Mouse (Mus musculus) forebrain, embryonic 15.5 days (tissue): ENCODE data around the gene Atp13a2. TPM values are rescaled to one million over a fixed set of nuclear protein-coding genes. Genes with fewer than 3 reads are reported as not detected.
A peak's percentile ranks its signal among the peaks of the same experiment; 100 is the strongest.

Experiments used
- ATAC-seq: fragments of 200-750 bp; cut with Nextera tagmentation; replicated peaks from 2 replicates; pipeline ENCODE4 v1.8.0; 2017; ENCODE audit warnings: mild to moderate bottlenecking, moderate TSS enrichment, moderate library complexity
- H3K27ac ChIP-seq: fragments of 300-500 bp; sonication (generic); replicated peaks from 2 replicates; pipeline ENCODE4 v1.5.1; 2015; ENCODE audit warnings: mild to moderate bottlenecking, inconsistent platforms
- H3K27me3 ChIP-seq: fragments of 300-500 bp; sonication (generic); 2 replicates; pipeline ENCODE4 v1.6.1; 2015; ENCODE audit warnings: inconsistent platforms
- H3K36me3 ChIP-seq: fragments of 300-500 bp; sonication (generic); 2 replicates; pipeline ENCODE4 v1.6.1; 2015; ENCODE audit warnings: mild to moderate bottlenecking, inconsistent platforms
- H3K4me1 ChIP-seq: fragments of 300-500 bp; sonication (generic); 2 replicates; pipeline ENCODE4 v1.6.1; 2015; ENCODE audit warnings: inconsistent platforms
- H3K4me2 ChIP-seq: fragments of 300-500 bp; sonication (generic); replicated peaks from 2 replicates; pipeline ENCODE4 v1.6.1; 2015; ENCODE audit warnings: mild to moderate bottlenecking, inconsistent platforms
- H3K4me3 ChIP-seq: fragments of 300-500 bp; sonication (generic); 2 replicates; pipeline ENCODE4 v1.5.1; 2015; ENCODE audit warnings: mild to moderate bottlenecking, inconsistent platforms
- H3K9ac ChIP-seq: fragments of 300-500 bp; sonication (generic); replicated peaks from 2 replicates; pipeline ENCODE4 v1.6.1; 2015; ENCODE audit warnings: mild to moderate bottlenecking, inconsistent platforms
- H3K9me3 ChIP-seq: fragments of 300-500 bp; sonication (generic); 2 replicates; pipeline ENCODE4 v1.6.1; 2016; ENCODE audit warnings: inconsistent platforms
- WGBS: fragments of 180-500 bp; shearing (Covaris S2); methylation state at CpG from one replicate; pipeline ENCODE4 v1.1.7; 2015; ENCODE audit warnings: mixed read lengths; 5-methylcytosine and 5-hydroxymethylcytosine counted together
- polyA plus RNA-seq: library from polyadenylated mRNA; unstranded; fragments of >200 nt; fragmentation: Nextera tagmentation; extraction: Ambion mirVana; gene quantifications from 2 replicates; pipeline ENCODE4 v1.2.1, GENCODE M21; 2015

Gene Atp13a2
- polyA plus RNA-seq: 123 and 127 TPM in 2 replicates

DNA sequence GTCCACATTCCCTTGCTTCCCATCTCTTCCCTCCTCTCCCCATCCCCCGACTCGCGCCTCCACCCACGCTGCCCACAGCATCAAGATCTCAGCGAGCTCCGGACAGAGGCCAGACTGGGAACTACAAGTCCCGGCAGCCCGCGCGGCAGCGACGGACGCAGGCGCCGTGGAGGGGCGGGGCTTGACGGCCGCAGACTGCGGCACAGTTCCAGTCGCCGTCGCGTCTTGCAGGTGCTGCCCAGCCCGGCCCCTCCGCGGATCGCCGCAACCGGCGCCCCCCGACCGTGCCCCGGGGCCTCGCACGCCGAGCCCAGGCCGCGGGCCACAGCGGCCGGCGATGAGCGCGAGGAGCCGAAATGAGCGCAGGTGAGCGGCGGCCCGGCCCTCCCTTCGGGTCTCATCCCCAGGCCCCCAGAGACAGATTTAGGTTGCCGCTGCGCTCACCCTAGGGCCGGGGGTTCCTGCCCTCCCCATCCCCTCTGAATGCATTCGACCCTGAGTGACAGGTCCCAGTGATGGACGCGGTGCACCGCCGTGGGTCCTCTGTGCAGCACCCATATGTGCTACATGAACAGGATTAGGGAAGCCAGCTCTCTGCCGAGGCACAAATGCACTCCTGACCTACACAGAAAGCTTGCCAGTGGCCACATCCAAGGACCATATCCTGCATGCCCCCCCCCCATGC is at the start of gene Atp13a2:
Gene Atp13a2 (plus strand): TSS at position 163 of the 685 bp plus-strand sequence.
- Histone ChIP-seq H3K4me3 (peak within 1 kb of the TSS; percentile 98), H3K27me3 (no peaks in the 10 kb centered on the region), H3K36me3 (no peaks in the 10 kb centered on the region), H3K4me1 (peaks cover 40% of the 10 kb centered on the region), H3K4me2 (peak within 1 kb of the TSS; percentile 78), H3K9ac (peak within 1 kb of the TSS; percentile 100), H3K27ac (peak within 1 kb of the TSS; percentile 81), H3K9me3 (no peaks in the 10 kb centered on the region)
- peak; percentile 91 for ATAC-seq
- under 1% methylated on average over 58 of the region's 58 CpGs for WGBS

DNA sequence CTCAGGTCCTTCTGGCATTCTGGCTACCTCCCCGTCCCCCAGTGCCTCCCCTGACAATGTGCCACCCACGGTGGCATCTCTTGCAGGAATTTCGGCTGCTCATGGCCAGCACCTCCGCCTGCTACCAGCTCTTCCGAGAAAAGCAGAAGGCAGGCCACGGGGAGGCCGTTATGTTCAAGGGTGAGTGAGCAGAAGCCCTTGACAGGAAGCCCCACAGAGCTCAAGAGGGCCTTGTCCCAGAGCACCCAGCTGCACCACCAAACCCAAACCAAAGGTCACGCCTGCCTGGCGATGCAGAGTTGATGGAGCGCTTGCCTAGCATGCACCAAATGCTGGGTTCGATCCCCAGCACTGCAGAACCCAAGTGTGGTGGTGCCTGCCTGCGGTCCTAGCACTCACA is 42.3 kb upstream of the Atp13a2 start:
- Histone ChIP-seq H3K4me1 (no peaks in the 10 kb centered on the region), H3K27ac (no peak overlapping the region), H3K27me3 (no peaks in the 10 kb centered on the region), H3K36me3 (no peaks in the 10 kb centered on the region), H3K9ac (no peak overlapping the region), H3K9me3 (no peaks in the 10 kb centered on the region), H3K4me2 (no peak overlapping the region), H3K4me3 (no peak overlapping the region)
- ATAC-seq: no peak
- 84% methylated on average over 12 of the region's 12 CpGs for WGBS

DNA sequence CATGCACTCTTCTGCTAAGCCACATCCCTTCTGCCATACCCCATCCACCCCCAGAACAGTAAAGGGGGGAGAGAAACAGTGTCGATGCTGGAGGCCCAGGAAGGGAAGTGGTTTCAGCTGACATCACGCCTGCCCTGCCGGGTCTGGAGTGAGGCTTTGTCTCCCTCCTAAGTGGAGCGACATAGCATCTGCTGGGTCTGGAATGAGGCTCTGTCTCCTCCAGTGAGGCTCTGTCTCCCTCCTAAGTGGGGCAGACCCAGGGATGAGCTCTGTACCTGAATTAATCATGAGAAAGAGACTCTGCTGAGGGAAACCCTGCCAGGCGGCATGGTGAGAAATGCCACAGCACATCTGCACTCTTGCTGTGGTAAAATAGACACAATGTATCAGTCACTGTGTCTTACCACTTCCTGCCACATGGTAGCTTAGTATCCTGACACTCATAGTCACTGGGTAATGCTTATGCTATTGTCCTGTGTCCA is 41.7 kb upstream of the Atp13a2 start:
- Histone ChIP-seq H3K4me3 (no peak overlapping the region), H3K4me1 (no peaks in the 10 kb centered on the region), H3K27me3 (no peaks in the 10 kb centered on the region), H3K9me3 (no peaks in the 10 kb centered on the region), H3K9ac (no peak overlapping the region), H3K4me2 (no peak overlapping the region), H3K36me3 (no peaks in the 10 kb centered on the region), H3K27ac (no peak overlapping the region)
- 78% methylated on average over 5 of the region's 5 CpGs for WGBS
- no peak for ATAC-seq

DNA sequence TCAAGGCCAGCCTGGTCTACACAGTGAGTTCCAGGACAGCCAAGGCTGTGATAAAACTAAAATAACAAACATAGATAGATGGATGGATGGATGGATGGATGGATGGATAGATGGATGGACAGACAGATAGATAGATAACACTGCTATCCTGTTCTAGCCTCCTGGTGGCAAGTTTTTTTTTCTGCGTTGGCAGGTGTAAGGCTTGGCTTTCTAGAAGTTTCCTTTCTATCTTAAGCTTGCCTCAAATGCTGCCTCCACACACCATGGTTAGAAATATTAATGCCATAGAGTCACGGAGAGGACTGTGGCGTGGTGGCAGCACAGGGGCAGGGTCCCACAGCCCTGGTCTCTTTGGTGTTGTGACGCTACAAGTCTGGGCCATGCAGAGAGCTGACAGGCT is 41.1 kb upstream of the Atp13a2 start:
- H3K36me3 ChIP-seq: no peaks in the 10 kb centered on the region
- WGBS: 89% methylated on average over 4 of the region's 4 CpGs
- H3K4me3 ChIP-seq: no peak overlapping the region
- H3K9ac ChIP-seq: no peak overlapping the region
- H3K9me3 ChIP-seq: no peaks in the 10 kb centered on the region
- no peak overlapping the region for H3K27ac ChIP-seq
- no peak for ATAC-seq
- H3K4me2 ChIP-seq: no peak overlapping the region
- no peaks in the 10 kb centered on the region for H3K27me3 ChIP-seq
- H3K4me1 ChIP-seq: 0 out of 2 replicates have a peak, but pooled peaks cover under 1% of the 10 kb centered on the region

DNA sequence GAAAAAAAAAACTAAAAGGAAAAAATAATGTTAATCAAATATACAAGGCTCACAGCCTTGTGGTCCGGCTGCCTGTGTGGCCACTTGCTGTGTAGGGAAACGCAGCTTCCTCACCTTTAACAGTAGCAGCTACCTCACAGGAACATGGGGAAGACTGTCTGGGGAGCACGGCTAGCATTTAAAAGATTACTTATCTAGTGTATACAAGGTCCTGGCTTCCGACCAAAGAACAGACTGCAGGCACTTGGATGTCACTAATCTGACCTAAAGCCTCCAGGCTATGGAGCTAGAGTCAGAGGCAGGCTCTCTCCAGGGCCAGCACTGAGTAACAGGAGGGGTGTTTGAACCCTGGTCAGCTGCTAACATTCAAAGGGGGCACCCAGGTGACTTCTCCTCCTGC is 40.6 kb upstream of the Atp13a2 start:
- Histone ChIP-seq H3K4me2 (no peak overlapping the region), H3K9ac (no peak overlapping the region), H3K4me3 (no peak overlapping the region), H3K4me1 (0 out of 2 replicates have a peak, but pooled peaks cover 3% of the 10 kb centered on the region), H3K27ac (no peak overlapping the region), H3K27me3 (no peaks in the 10 kb centered on the region), H3K36me3 (no peaks in the 10 kb centered on the region), H3K9me3 (no peaks in the 10 kb centered on the region)
- no peak for ATAC-seq
- 82% methylated on average over 4 of the region's 4 CpGs for WGBS

DNA sequence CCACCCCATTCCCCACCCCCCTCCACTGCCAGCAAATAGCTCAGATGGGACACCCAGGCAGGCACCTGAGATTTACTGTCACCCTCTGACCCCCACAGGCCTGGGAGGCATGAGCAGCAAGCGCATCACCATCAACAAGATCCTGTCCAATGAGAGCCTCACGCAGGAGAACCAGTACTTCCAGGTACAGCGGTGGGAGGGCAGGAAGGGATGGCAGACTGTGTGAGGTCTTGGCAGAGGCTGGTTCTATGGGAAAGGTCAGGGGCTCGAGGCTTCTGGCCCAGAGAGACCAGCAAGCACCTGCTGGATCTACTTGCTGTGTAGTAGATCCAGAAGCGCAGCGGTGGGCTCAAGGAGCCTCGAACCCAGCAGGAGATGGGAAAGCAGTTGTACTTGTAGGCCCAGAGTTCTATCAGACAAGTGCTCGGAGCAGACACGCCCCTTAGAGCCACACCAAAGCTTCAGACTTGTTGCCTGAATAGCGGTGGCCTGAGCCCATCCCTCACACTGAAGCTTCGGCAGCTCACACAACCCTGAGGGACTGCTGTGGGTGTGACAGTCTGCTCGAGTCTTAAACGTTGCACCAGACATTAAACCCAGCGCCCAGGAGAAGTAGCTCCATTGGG is 40.0 kb upstream of the Atp13a2 start:
- Histone ChIP-seq H3K4me2 (no peak overlapping the region), H3K4me1 (0 out of 2 replicates have a peak, but pooled peaks cover 3% of the 10 kb centered on the region), H3K27me3 (no peaks in the 10 kb centered on the region), H3K9me3 (no peaks in the 10 kb centered on the region), H3K9ac (no peak overlapping the region), H3K27ac (no peak overlapping the region), H3K36me3 (no peaks in the 10 kb centered on the region), H3K4me3 (no peak overlapping the region)
- WGBS: 76% methylated on average over 14 of the region's 14 CpGs
- ATAC-seq: no peak

DNA sequence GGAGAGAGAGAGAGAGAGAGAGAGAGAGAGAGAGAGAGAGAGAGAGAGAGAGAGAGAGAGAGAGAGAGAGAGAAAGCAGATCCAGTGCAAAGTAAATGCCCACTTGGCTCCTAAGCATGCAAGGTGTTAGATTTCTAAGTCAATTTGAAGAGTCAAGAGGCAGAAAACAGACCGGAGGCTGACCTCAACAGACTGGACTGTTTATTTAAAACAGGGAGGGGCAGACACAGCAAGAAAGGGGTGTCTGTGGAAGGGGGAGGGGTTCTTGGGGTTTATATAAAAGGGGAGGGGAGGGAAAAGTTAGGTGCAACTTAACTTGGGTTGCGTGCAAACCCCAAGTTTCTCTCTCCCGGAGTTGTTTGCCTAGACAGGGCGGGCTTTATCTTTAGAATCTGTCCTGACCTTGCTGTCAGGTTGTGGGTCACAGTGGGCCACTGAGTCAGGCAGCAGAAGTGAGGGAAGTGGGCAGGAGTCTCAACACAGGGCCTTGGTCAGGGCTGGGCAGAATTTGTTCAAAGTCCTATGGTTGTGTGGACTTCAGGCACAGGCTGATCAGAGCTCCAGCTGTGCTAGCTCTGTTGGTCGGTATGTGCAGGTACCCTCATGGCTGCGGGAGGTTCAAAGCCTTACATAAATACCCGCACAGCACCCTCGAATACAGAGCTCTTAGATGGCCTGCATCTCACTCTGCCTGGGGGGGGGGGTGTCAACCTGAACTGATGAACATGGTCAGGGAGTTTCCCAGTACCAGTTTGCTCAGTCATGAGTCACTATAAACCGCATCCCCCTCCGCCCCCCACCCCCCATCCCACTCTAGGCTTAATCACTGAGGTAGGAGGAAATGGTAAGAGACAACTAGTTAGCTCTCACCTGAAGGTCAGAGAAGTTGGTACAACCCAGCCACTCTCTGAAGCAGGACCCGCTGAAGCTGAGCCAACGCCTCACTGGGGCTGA is 38.9 kb upstream of the Atp13a2 start:
- no peak overlapping the region for H3K9ac ChIP-seq
- 90% methylated on average over 12 of the region's 12 CpGs for WGBS
- ATAC-seq: no peak
- H3K27me3 ChIP-seq: no peaks in the 10 kb centered on the region
- H3K27ac ChIP-seq: no peak overlapping the region
- no peak overlapping the region for H3K4me2 ChIP-seq
- 0 out of 2 replicates have a peak, but pooled peaks cover 3% of the 10 kb centered on the region for H3K4me1 ChIP-seq
- H3K4me3 ChIP-seq: no peak overlapping the region
- no peaks in the 10 kb centered on the region for H3K9me3 ChIP-seq
- H3K36me3 ChIP-seq: no peaks in the 10 kb centered on the region

DNA sequence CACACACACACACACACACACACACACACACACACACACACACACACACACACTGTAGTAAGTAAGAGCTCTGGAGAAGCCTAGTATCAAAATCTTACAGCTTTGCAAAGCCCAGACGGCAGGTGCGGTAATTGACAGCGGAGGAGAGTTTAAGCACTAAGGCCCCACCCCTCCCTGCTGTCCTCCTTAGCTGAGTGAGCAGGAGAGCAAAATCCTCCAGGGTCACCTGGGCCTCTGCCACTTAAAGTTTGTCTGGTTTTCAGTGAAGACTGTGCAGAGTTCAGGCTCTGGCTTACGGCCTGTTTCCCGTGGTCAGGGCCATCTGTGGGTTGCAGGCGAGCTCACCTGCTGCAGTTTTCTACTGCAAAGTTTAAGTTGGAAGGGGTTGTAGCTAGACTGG is 38.2 kb upstream of the Atp13a2 start:
- WGBS: 88% methylated on average over 6 of the region's 6 CpGs
- no peaks in the 10 kb centered on the region for H3K27me3 ChIP-seq
- no peak overlapping the region for H3K9ac ChIP-seq
- no peak overlapping the region for H3K4me2 ChIP-seq
- no peak for ATAC-seq
- H3K9me3 ChIP-seq: no peaks in the 10 kb centered on the region
- no peak overlapping the region for H3K27ac ChIP-seq
- no peaks in the 10 kb centered on the region for H3K36me3 ChIP-seq
- no peak overlapping the region for H3K4me3 ChIP-seq
- H3K4me1 ChIP-seq: 0 out of 2 replicates have a peak, but pooled peaks cover 3% of the 10 kb centered on the region

DNA sequence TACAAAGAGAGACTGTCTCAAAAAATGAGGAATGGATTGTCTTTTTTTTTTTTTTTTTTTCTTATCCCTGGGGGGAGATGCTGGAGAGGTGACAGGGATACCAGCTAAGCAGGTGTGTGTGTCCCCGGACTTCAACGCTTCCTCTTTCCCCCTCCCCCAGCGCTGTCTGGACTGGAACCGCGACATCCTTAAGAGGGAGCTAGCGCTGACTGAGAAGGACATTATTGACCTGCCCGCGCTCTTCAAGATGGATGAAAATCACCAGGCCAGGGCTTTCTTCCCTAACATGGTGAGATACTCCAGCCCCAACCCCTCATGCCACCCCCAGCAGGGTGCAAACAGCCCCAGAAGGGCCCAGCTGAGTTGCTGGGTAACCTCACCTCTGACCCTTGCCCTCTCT is 37.6 kb upstream of the Atp13a2 start:
- H3K36me3 ChIP-seq: no peaks in the 10 kb centered on the region
- no peaks in the 10 kb centered on the region for H3K9me3 ChIP-seq
- no peak overlapping the region for H3K4me2 ChIP-seq
- no peak overlapping the region for H3K27ac ChIP-seq
- H3K4me3 ChIP-seq: no peak overlapping the region
- H3K27me3 ChIP-seq: no peaks in the 10 kb centered on the region
- no peak for ATAC-seq
- WGBS: 85% methylated on average over 8 of the region's 8 CpGs
- 0 out of 2 replicates have a peak, but pooled peaks cover 3% of the 10 kb centered on the region for H3K4me1 ChIP-seq
- H3K9ac ChIP-seq: no peak overlapping the region

DNA sequence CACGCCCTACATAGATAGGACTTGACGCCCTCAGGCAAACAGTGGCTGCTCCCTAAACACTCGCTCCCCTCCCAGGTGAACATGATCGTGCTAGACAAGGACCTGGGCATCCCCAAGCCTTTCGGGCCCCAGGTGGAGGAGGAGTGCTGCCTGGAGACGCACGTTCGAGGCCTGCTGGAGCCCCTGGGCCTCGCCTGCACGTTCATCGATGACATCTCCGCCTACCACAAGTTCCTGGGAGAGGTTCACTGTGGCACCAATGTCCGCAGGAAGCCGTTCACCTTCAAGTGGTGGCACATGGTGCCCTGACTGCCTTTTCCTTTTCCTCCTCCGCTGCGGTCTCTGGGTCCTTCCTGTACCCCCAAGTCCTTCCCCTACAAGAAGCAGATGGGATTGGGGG is 37.1 kb upstream of the Atp13a2 start:
- no peak overlapping the region for H3K27ac ChIP-seq
- 87% methylated on average over 16 of the region's 16 CpGs for WGBS
- H3K36me3 ChIP-seq: no peaks in the 10 kb centered on the region
- no peak overlapping the region for H3K4me3 ChIP-seq
- no peaks in the 10 kb centered on the region for H3K27me3 ChIP-seq
- H3K9me3 ChIP-seq: no peaks in the 10 kb centered on the region
- no peak overlapping the region for H3K4me2 ChIP-seq
- ATAC-seq: no peak
- no peak overlapping the region for H3K9ac ChIP-seq
- H3K4me1 ChIP-seq: 0 out of 2 replicates have a peak, but pooled peaks cover 3% of the 10 kb centered on the region

DNA sequence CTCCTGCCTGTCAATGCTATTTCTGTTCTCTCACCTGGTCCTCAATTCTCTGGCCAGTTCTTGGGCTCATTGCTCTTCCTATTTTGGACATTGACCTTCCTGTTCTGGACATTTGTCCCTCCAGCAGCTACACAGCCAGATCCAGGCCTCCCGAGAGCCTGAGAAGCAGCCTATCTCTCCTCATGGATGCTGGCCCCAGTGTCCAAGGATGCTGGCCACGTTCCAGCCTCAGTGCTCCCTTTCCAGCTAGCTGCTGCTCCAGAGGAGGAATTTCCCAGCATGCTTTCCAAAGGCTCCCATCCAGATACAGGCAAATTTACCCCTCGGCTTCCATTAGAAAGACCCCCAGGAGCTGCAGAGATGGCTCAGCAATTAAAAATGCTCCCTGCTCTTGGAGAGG is 36.1 kb upstream of the Atp13a2 start:
- H3K36me3 ChIP-seq: no peaks in the 10 kb centered on the region
- H3K27ac ChIP-seq: no peak overlapping the region
- no peak overlapping the region for H3K9ac ChIP-seq
- H3K4me1 ChIP-seq: 0 out of 2 replicates have a peak, but pooled peaks cover 3% of the 10 kb centered on the region
- no peaks in the 10 kb centered on the region for H3K9me3 ChIP-seq
- no peak overlapping the region for H3K4me3 ChIP-seq
- no peak overlapping the region for H3K4me2 ChIP-seq
- no peak for ATAC-seq
- 66% methylated on average over 3 of the region's 3 CpGs for WGBS
- H3K27me3 ChIP-seq: no peaks in the 10 kb centered on the region
